Mouse (Mus musculus) erythroblast, embryonic 14.5 days (primary cell): ENCODE results near the gene Heatr3. TPM values are rescaled to one million over a fixed set of nuclear protein-coding genes. Genes with fewer than 3 reads are reported as not detected.

Source experiments
- H3K27me3 ChIP-seq: 2 replicates; pipeline ENCODE4 v1.6.1; 2012; ENCODE audit warnings: inconsistent platforms; ENCODE audit not compliant: control insufficient read depth
- H3K36me3 ChIP-seq: 2 replicates; pipeline ENCODE4 v1.6.1; 2012; ENCODE audit warnings: mild to moderate bottlenecking, inconsistent platforms; ENCODE audit not compliant: control insufficient read depth
- H3K4me1 ChIP-seq: 2 replicates; pipeline ENCODE4 v1.6.1; 2012; ENCODE audit warnings: inconsistent platforms; ENCODE audit not compliant: control insufficient read depth
- H3K4me3 ChIP-seq: replicated peaks from 2 replicates; pipeline ENCODE3; 2012; ENCODE audit warnings: moderate library complexity, mild to moderate bottlenecking, inconsistent platforms
- H3K9me3 ChIP-seq: 2 replicates; pipeline ENCODE4 v1.6.1; 2012; ENCODE audit warnings: low read length, inconsistent platforms, mixed read lengths; ENCODE audit not compliant: control insufficient read depth
- GATA1 ChIP-seq: IDR thresholded peaks from 2 replicates; pipeline ENCODE4 v1.6.1; 2012; ENCODE audit warnings: low read length, inconsistent platforms, mixed read lengths
- TAL1 ChIP-seq: IDR thresholded peaks from 3 replicates; pipeline ENCODE4 v1.6.1; 2012; ENCODE audit warnings: low read length, inconsistent platforms, mixed read lengths
- polyA plus RNA-seq: library from polyadenylated mRNA; stranded (reverse); fragments of >175 nt; gene quantifications from 2 replicates; pipeline ENCODE4 v1.2.3, GENCODE M21; 2012

Heatr3 gene
- 0.11 and 0.15 TPM in 2 replicates for polyA plus RNA-seq

DNA sequence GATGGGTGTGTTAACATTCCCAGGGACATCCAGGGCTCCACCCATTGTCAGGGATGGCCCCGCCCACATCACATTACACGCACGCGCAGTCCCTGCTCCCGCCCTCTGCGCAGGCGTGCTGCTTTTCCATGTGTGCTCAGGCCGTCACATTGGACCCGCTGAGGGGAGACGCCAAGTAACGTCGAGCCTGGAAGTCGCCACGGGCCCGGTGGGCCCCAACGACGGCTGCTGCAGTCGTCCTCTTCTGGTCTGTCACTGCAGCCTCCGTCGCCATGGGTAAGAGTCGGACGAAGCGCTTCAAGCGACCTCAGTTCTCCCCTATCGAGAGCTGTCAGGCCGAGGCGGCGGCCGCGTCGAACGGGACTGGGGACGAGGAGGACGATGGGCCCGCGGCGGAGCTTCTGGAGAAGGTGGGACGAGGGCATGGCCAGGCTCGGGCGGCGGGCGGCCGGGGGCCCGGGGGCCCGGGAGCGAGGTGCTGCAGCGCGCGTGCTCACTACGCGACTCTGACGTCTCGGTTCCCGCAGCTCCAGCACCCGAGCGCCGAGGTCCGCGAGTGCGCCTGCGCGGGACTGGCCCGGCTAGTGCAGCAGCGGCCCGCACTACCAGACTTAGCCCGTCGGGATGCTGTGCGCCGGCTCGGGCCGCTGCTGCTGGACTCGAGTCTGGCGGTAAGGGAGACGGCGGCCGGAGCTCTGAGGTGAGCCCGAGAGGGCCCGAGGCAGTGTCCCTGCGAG lies at the start of gene Heatr3:
Heatr3 (plus strand) TSS at position 108 of the 737 bp plus-strand sequence.
- peaks cover 29% of the 10 kb centered on the region for H3K4me1 ChIP-seq
- TF ChIP-seq GATA1 (no peak), TAL1 (no peak)
- peak within 1 kb of the TSS; percentile 94 for H3K4me3 ChIP-seq
- H3K36me3 ChIP-seq: peaks cover 66% of the 10 kb centered on the region
- no peaks in the 10 kb centered on the region for H3K27me3 ChIP-seq
- H3K9me3 ChIP-seq: no peaks in the 10 kb centered on the region

DNA sequence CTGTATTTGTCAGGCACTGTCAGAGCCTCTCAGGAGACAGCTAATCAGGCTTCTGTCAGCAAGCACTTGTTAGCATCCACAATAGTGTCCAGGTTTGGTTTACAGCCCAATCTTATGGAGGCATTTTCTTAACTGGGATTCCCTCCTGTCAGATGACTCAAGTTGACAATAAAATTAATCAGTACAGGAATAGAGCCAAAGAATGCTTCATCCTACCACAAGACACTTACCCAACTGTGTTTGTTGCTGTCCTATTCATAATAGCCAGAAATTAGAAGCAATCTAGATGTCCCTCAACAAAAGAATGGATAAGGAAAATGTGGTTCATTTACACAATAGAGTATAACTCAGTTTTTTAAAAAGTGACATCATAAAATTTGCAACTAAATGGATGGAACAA lies 49.6 kb upstream of the Heatr3 start:
- Histone ChIP-seq H3K9me3 (no peaks in the 10 kb centered on the region), H3K4me3 (no peak overlapping the region), H3K4me1 (no peaks in the 10 kb centered on the region), H3K36me3 (no peaks in the 10 kb centered on the region), H3K27me3 (no peaks in the 10 kb centered on the region)
- TF ChIP-seq GATA1 (no peak), TAL1 (no peak)

DNA sequence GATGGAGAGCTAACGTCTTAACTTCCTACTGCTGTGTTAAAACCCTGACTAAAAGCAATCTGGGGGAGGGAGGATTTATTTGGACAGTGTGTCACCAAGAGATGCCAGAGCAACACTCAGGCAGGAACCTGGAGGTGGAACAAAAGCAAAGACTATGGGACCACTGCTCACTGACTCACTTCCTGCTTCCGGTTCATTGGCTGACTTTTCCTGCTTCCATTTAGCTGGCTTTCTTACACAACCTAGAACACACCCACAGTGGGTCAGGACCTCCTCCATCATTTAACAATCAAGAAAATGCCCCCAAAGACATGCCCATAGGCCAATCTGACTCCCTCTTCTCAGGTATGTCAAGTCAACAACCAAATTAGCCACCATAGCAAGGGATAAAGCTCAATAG lies 46.0 kb upstream of the Heatr3 start:
- TF ChIP-seq TAL1: no peak
- TF ChIP-seq GATA1: no peak
- Histone ChIP-seq H3K36me3 (no peaks in the 10 kb centered on the region), H3K9me3 (no peaks in the 10 kb centered on the region), H3K27me3 (no peaks in the 10 kb centered on the region), H3K4me1 (no peaks in the 10 kb centered on the region), H3K4me3 (no peak overlapping the region)

DNA sequence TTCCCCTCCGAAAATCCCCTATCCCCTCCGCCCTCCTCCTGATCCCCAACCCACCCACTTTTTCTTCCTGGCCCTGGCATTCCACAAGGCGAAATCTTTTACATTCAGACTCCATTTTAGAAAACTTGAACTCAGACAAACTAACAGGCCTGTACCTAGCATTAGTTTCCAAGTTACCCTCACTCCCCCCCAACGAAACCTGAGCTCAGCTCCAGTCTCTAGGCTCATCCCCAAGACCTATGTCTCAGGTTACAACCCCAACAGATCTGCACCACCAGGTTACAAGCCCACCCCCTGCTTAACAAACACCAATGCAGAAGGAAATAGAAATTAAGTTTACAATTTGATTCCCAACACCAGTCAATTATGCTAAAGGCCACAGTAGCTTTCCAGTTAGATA lies 44.3 kb upstream of the Heatr3 start:
- Histone ChIP-seq H3K4me1 (no peaks in the 10 kb centered on the region), H3K27me3 (no peaks in the 10 kb centered on the region), H3K36me3 (no peaks in the 10 kb centered on the region), H3K4me3 (no peak overlapping the region), H3K9me3 (no peaks in the 10 kb centered on the region)
- TF ChIP-seq TAL1 (no peak), GATA1 (no peak)

DNA sequence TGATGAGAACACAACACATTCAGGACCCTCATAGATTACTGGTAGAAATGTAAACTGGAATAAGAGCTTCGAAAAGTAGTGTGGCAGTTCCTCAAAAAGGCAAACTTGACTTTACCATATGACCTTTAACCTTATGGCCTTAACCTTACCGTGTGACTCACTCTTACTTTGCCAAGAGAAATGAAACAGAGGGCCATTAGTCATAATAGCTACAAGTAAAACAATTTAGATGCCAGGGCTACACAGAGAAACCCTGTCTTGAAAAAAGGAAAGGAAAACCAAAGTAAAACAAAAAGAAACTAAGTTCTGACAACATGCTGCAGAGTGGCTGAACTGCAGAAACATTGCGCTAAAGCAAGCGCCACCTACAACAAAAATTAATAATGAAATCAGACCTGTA lies 38.8 kb upstream of the Heatr3 start:
- no peak for TF ChIP-seq GATA1
- TF ChIP-seq TAL1: no peak
- no peak overlapping the region for H3K4me3 ChIP-seq
- H3K9me3 ChIP-seq: no peaks in the 10 kb centered on the region
- no peaks in the 10 kb centered on the region for H3K36me3 ChIP-seq
- H3K4me1 ChIP-seq: no peaks in the 10 kb centered on the region
- no peaks in the 10 kb centered on the region for H3K27me3 ChIP-seq

DNA sequence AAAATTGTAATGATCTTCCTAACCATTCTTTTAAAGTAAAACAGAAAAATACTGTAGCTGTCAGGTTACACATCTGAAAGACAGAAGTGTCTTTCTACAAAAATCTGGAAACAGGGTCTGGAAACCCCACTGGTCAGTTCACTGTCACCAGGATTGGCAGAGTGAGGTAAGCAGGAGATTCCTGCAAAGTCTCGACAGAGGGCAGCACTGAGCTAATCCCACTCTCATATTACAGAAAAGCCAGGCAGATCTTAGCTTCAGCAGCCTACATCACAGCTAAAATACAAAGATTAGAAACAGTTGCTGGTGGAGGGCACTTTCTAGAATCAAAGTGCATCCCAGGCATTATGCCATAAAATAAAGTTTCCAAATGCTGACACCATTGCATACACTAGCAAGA lies 38.1 kb upstream of the Heatr3 start:
- Histone ChIP-seq H3K4me1 (no peaks in the 10 kb centered on the region), H3K4me3 (no peak overlapping the region), H3K36me3 (no peaks in the 10 kb centered on the region), H3K27me3 (no peaks in the 10 kb centered on the region), H3K9me3 (no peaks in the 10 kb centered on the region)
- TF ChIP-seq GATA1: no peak

DNA sequence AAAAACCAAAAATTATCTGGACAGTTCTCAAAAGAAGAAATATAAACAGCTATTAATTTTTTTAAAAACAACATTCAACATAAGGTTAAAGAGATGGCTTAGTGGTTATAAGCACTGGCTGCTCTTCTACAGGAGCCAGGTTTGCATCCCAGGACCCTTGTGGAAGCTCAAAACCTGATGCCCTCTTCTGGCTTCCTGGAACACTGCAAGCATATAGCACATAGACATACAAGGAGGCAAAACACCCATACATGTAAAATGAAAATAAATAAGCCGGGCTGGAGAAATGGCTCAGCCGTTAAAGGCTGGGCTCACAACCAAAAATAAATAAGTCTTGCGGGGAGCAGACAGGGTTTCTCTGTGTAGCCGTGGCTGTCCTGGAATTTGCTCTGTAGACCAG lies 28.4 kb upstream of the Heatr3 start:
- no peaks in the 10 kb centered on the region; the same call in 1 of the 2 replicates for H3K9me3 ChIP-seq
- H3K4me3 ChIP-seq: no peak overlapping the region
- H3K27me3 ChIP-seq: peaks cover 20% of the 10 kb centered on the region
- TF ChIP-seq GATA1 (no peak), TAL1 (no peak)
- no peaks in the 10 kb centered on the region for H3K4me1 ChIP-seq
- no peaks in the 10 kb centered on the region for H3K36me3 ChIP-seq

DNA sequence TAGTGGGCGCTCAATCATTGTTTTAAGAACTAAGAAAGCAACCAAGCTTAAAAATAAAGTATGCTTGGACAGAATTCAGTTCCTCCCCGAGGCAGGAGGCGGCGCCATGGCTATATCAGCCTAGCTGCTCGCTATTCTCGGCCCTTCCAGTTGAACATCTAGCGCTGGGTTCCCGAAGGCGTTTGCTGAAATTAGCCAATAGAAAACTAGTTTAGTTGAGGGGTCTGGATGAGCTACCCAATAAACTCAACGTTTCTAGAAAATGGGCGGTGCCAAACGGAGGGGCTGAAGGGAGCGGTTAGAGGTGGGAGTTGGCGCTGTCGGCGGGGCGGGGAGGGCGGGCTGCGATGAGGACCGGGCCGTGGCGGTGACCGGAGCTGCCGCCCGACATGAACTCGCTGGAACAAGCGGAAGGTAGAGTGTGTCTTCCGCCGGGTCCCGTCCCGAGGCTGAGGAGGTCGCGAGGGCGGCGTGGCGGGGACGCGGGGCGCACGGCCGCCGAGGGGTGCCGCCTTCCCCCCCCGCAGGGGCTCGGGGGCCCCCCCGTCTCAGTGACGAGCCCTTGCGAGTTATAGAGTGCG lies 19.1 kb upstream of the Heatr3 start, which contains the start of gene Cnep1r1:
Cnep1r1 (plus strand) TSS at position 314 of the 581 bp plus-strand sequence.
- TF ChIP-seq TAL1 (no peak), GATA1 (no peak)
- Histone ChIP-seq H3K9me3 (no peaks in the 10 kb centered on the region), H3K36me3 (peaks cover 33% of the 10 kb centered on the region), H3K4me3 (peak within 1 kb of the TSS; percentile 94), H3K4me1 (peaks cover 26% of the 10 kb centered on the region), H3K27me3 (peaks cover 37% of the 10 kb centered on the region)

DNA sequence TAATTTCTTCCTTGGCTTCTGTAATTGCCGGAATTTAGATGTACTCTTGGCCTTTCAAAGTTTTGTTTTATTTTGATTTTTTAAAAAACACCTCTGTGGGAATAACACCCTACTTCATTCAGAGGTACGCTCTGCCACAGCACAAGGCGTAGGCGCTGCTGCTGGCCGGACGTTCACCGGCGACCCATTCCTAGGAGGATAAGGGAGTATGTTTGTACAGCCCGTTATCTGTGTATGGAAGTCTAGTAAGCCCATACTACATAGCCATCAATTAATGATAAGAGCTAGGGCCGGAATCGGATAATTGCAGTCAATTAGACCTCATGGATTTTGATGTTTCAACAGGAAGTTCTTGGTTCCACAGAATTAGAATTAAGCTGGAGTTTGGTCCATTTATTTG lies 18.6 kb upstream of the Heatr3 start:
- Histone ChIP-seq H3K4me1 (peaks cover 27% of the 10 kb centered on the region), H3K36me3 (peaks cover 36% of the 10 kb centered on the region), H3K9me3 (no peaks in the 10 kb centered on the region), H3K27me3 (peaks cover 32% of the 10 kb centered on the region), H3K4me3 (peak overlapping the region; percentile 94)
- TF ChIP-seq TAL1 (no peak), GATA1 (no peak)

DNA sequence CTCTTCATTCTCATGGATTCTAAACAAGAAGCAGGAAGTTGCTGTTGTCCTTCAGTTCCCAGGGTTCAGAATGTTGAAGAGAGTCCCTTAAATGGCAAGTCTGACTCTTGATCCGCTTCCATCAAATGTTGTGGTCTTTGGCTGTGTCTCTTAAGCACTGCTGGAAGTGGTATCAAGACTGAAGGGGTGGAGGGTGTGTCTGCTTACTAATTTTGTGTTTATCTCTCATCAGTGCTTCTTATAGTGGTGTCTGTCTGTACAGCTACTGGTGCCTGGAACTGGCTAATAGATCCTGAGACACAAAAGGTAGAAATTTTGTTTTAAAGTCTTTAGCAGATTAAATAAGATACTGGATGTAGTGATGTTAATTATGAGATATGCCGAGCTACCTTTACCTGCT lies 12.8 kb upstream of the Heatr3 start:
- peaks cover 31% of the 10 kb centered on the region for H3K4me1 ChIP-seq
- no peaks in the 10 kb centered on the region for H3K9me3 ChIP-seq
- no peaks in the 10 kb centered on the region for H3K27me3 ChIP-seq
- H3K4me3 ChIP-seq: peak overlapping the region; percentile 28
- no peak for TF ChIP-seq GATA1
- TF ChIP-seq TAL1: no peak
- H3K36me3 ChIP-seq: peaks cover 89% of the 10 kb centered on the region
